Mouse (Mus musculus): ENCODE results near the gene Ccm2.

Gene Ccm2

GRCm38 (mm10) chr11:6529961-6530360 is 16.7 kb upstream of the Ccm2 start:
- no peak for DNase-seq (ENCODE audit: low read depth)

DNA sequence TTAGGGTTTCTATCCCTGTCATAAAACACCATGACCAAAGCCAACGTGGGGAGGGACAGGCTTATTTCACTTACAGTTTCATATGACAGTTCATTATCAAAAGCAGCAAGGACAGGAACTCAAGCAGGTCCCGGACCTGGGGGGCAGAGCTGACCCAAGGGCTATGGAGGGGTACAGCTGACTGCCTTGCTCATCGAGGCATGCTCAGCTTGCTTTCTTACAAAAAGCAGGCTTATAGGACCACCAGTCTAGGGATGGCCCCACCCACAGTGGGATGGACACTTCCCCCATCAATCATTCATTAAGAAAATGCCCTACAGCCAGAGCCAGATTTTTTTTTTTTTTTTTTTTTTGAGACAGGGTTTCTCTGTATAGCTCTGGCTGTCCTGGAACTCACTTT is 15.9 kb upstream of the Ccm2 start:
- no peak for DNase-seq (ENCODE audit: low read depth)

DNA sequence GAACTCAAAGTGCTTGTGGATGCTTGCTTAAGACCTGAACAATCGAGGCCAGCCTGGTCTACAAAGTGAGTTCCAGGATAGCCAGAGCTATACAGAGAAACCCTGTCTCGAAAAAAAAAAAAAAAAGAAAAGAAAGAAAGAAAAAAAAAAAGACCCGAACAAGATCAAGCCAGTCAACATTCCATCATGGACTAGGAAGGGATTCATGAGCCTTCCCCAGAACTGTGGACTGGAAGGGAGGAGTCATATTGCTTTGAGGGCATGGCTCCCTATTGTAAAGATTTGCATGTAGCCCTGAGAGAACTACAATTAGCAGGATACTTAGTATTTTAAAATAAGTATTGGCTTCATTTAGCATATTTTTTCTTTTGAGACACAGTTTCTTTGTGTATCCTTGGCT is 2.0 kb upstream of the Ccm2 start:
- no peak for DNase-seq (ENCODE audit: low read depth)

GRCm38 (mm10) chr11:6545186-6545856 is 1.4 kb upstream of the Ccm2 start:
- DNase-seq (ENCODE audit: low read depth), result no peak

GRCm38 (mm10) chr11:6545857-6546192 is 862 bp upstream of the Ccm2 start:
- DNase-seq (ENCODE audit: low read depth), result no peak

GRCm38 (mm10) chr11:6547037-6547680 is 472 bp downstream of the Ccm2 start:
- peak; percentile 84 for DNase-seq (ENCODE audit: low read depth)

DNA sequence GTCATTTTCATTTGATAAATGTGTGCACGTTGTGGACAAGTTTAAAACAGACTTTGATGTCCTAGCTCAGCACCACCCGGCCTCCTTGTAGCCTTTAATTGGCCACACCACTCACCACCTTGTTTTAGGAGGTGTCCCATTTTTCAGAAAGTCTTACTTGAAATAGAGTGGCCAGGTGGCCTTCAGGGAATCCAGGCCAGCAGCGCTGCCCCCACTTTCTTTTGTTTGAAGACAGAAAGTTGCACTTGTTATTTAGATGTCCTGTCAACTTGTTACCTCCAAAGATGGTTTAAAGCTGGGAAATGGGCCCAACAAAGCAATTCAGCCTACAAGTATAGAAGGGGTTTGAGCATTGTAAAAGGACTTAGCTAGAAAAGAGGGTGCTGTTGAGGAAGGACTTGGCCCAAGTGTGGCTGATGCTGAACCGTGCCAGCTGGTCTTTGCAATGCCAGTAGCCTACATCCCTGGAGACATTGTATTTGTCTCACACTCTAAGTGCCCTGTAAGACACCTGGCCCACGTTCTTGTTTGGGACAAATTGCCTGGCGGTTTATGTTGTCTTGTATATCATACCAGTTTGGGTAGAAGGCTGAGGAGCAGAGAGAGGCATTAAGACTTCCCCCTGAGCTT is 1.1 kb downstream of the Ccm2 start:
- DNase-seq (ENCODE audit: low read depth), result no peak

DNA sequence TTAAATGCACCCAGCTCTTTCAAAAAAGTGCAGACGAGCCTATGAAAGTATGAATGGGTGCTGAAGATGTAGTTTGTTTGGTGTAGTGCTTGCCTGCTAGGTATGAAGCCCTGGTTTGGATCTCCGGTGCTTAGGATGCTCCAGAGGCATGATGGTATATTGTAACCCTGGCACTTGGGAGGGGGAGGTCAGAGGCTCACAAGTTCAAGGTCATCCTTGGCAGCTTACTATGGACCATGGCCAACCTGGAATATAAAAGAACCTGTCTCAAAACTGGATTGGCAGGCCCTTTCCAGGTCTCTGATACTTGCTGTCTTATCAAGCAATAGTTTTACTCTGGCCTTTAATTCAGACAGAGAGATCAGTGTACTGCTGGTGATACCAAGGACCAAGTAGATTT is 3.1 kb downstream of the Ccm2 start:
- DNase-seq (ENCODE audit: low read depth), result no peak

DNA sequence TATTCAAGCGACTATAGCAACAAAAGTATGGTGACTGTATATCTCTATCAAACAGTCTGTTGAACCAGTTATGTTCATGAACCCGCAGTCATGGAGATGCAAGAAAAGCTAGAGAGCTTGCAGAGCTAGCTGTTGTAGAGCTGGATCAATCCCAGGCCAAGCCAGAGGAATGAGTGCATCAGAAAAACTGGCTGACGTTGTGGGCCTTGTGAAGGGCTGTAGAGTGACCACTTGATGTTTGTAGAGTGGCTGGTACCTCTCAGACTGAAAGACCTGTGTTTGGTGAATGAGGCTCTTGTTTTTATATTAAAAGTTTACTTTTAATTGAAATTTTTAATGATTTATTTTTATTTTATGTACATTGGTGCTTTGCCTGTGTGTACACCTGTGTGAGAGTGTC is 3.5 kb downstream of the Ccm2 start:
- no peak for DNase-seq (ENCODE audit: low read depth)

DNA sequence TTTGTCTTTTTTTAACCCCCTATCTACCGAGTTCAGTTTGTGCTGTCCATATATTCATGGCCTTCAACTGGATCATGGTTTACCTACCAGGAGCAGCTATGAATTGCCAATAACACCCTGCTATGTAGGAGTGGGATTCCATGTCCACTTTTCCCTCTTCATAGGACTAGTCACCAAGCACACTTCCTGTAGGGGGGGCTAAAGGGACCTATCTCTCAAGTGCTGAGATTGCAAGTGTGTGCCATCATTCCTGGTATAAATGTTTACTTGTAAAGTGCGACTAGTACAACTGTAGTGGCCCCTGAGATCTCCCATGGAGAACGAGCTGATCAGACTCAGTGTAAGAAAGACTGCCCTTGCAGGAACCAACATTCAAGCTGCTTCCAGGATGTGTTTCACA is 11.5 kb downstream of the Ccm2 start:
- DNase-seq (ENCODE audit: low read depth), result peak; percentile 49

DNA sequence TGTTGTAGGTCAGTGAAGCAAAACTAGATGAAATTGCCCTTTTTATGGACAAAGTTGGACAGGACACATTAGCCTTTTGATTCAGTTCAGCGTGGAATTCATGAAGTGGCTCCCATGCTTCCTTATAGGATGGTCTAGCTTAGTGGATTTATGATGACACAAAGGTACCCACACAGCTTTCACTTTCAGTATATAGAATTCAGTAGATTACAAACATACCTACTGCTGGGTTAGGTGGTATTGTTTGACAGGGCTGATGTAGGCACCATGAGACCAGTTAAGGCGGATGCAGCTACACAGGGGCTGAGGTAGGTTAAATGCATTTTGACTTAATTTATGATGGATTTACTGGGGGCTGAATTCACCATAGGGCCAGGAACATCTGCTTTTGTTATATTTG is 13.3 kb downstream of the Ccm2 start:
- DNase-seq (ENCODE audit: low read depth), result peak; percentile 32

DNA sequence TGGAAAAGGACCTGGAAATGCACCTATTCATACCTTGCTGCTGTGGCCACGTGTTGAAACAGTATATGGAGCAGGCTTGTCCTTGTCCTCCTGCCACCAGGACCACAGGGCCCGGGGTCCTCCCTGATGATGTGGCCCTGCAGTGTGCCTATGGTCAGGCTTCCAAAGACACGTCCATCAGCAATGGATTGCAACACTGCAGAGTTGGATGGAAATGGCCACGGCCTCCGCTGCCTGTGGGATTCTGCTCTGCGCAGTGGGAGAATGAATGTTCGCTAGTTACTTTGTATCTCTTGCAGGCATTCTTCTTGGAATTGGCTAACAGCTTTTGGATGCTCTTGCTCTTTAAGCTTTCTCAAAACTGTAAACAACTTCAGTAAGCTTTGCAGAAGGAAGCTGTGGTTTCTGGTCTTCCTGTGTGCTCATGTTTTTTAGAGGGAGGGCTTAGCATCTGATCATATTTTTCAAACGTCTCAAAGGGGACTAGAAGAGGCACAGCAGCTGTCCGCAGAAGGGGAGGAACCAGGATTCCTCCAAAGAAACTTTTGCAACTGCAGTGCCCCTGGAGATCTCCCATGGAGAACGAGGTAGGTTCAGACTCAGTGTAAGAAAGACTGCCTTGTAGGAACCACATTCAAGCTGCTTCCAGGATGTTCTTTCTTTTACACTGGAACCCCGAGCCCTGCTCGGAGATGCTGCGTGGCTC is 14.1 kb downstream of the Ccm2 start:
- DNase-seq (ENCODE audit: low read depth), result peak; percentile 90

- DNase-seq (ENCODE audit: low read depth), result no peak
Measured at GRCm38 (mm10) chr11:6561474-6561873, 14.8 kb downstream of the Ccm2 start.

DNA sequence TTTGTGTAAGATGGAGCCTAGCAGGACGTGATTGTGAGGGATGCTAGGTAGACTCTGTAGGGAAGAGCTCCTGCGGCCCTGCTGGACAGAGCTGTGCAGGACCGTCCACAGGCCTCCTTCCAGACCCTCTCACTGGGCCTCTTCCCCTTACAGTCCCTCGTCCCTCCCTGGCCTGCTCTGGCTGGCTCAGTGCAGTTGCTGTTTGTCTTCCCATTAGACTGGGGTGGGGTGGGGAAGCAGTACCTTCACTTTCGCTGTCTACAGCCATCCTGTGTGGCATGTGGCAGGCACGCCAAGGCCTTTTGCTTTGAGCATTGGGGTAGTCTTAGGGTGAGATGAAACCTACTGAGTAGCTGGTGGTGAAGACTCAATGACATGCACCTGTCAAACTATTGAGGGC is 15.7 kb downstream of the Ccm2 start:
- DNase-seq (ENCODE audit: low read depth), result no peak

- no peak for DNase-seq (ENCODE audit: low read depth)
Measured at GRCm38 (mm10) chr11:6563201-6563600, 16.5 kb downstream of the Ccm2 start.

GRCm38 (mm10) chr11:6566496-6566895 is 19.8 kb downstream of the Ccm2 start:
- peak; percentile 62 for DNase-seq (ENCODE audit: low read depth)

DNA sequence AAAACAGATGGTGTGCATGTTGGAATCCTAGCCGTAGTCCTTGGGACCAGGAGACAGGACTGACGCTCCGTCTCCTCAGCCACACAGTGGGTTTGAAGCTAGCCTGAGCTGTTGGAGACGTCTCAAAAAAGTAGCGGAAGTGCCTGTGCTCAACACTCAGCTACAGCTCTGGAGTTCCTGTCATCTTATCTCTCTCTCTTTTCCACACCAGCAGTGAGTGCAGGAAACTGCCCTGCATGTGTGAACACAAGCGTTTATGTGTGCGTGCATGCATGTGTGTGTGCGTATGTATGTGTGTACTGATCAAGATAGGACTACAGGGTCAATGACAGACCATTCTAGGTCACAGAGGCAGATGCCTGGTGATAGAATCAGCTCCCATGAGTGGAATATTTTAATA is 21.3 kb downstream of the Ccm2 start:
- DNase-seq (ENCODE audit: low read depth), result no peak

- DNase-seq (ENCODE audit: low read depth), result peak; percentile 41
Measured at GRCm38 (mm10) chr11:6568584-6569409, 22.1 kb downstream of the Ccm2 start.

DNA sequence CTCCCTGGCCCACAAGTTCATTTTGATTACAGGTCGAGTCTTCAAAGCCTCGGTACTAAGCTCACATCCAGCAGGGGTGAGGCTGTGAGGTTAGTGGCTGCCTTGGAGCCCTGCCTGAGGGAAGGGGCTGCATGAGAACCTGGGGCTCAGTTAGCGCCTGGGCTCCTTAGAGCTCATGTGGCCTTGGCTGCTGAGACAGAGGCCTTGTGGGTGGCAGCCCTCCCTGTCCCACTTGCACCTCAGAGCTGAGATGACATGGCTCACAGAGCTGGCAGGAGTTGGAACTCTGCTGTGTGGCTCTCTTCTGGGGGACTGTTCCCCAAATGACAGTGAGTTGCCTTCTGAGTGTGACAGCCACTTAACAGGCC is 22.7 kb downstream of the Ccm2 start:
- no peak for DNase-seq (ENCODE audit: low read depth)

DNA sequence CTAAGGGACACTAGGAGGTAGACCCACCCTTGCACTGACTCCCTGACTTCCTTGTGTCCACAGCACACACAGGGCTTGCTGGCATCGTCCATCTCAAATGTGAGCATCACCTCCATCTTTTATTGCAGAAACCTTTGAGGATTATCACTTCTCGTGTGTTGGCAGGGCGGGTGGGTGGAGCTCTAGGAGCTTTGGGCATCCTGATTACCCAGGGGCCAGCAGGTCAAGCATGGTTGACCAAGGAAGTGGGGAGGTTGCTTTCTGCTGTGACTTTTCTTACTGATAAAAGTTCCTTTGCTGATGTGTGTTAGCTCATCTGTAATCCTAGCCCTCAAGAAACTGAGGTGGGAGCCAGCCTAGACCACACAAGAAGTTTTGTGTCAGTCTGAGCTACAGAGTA is 29.5 kb downstream of the Ccm2 start:
- DNase-seq (ENCODE audit: low read depth), result no peak

GRCm38 (mm10) chr11:6579361-6579760 is 32.7 kb downstream of the Ccm2 start:
- DNase-seq (ENCODE audit: low read depth), result no peak

DNA sequence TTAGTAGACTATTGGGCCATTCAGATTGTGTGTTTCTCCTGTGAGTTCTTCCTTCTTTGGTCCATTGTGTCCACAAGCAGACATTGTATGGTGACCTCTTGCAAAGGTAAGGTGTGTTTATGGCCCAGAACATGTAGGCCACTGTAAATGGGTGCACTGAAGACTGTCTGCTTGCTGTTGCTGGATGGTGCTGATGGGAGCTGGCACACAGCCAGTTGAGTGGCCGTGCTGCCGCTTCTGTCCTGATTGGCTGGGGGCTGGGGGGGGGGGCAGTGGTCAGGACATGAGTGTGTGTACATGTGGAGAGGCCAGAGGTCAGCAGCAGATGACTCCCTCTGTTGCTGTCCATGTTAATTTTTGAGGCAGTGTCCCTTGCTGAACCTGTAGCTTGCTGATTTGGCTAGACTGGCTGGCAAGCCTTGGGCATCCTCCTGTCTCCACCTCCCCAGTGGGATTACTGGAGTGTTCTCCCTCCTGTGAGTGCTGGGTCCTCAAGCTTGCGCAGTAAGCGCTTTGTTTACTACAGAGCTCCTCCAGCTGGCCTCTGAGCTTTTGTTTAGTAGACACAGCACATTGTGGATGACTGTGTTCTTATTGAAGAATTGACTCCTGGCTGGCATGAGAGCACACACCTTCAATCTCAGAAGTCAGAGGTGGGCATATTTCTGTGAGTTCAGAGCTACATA is 33.5 kb downstream of the Ccm2 start:
- DNase-seq (ENCODE audit: low read depth), result no peak
